Mouse (Mus musculus) heart, embryonic 16.5 days (tissue): Measurements from ENCODE around the gene Crabp2. TPM values are rescaled to one million over a fixed set of nuclear protein-coding genes. Genes with fewer than 3 reads are reported as not detected.

Experiments used
- ATAC-seq: fragments of 200-750 bp; cut with Nextera tagmentation; replicated peaks from 2 replicates; pipeline ENCODE4 v1.8.0; 2017; ENCODE audit warnings: moderate number of reproducible peaks; ENCODE audit not compliant: insufficient read depth, low FRiP score; ENCODE audit errors: extremely low read depth
- H3K27ac ChIP-seq: fragments of 300-500 bp; sonication (generic); 2 replicates; pipeline ENCODE4 v1.5.1; 2014; ENCODE audit warnings: mild to moderate bottlenecking, low read length, control low read depth, moderate library complexity
- H3K27me3 ChIP-seq: fragments of 300-500 bp; sonication (generic); 2 replicates; pipeline ENCODE4 v1.6.1; 2014; ENCODE audit warnings: low read length, mixed read lengths; ENCODE audit not compliant: control insufficient read depth, insufficient read depth
- H3K36me3 ChIP-seq: fragments of 300-500 bp; sonication (generic); 2 replicates; pipeline ENCODE4 v1.6.1; 2014; ENCODE audit not compliant: control insufficient read depth, insufficient read depth
- H3K4me1 ChIP-seq: fragments of 300-500 bp; sonication (generic); 2 replicates; pipeline ENCODE4 v1.6.1; 2014; ENCODE audit warnings: low read length, mixed read lengths; ENCODE audit not compliant: control insufficient read depth, insufficient read depth
- H3K4me2 ChIP-seq: fragments of 300-500 bp; sonication (generic); 2 replicates; pipeline ENCODE4 v1.6.1; 2014; ENCODE audit warnings: low read depth, mild to moderate bottlenecking, control low read depth, low read length
- H3K4me3 ChIP-seq: fragments of 300-500 bp; sonication (generic); 2 replicates; pipeline ENCODE4 v1.5.1; 2014; ENCODE audit warnings: mild to moderate bottlenecking, control low read depth, low read length
- H3K9ac ChIP-seq: fragments of 300-500 bp; sonication (generic); 2 replicates; pipeline ENCODE4 v1.6.1; 2014; ENCODE audit warnings: low read length, control low read depth
- H3K9me3 ChIP-seq: fragments of 300-500 bp; sonication (generic); replicated peaks from 2 replicates; pipeline ENCODE4 v1.6.1; 2016; ENCODE audit warnings: low read length; ENCODE audit not compliant: control insufficient read depth
- WGBS: fragments of 180-500 bp; shearing (Covaris S2); extraction: QIAGEN DNeasy Blood & Tissue Kit; methylation state at CpG from one replicate; pipeline ENCODE4 v1.1.7; 2014; 5-methylcytosine and 5-hydroxymethylcytosine counted together
- polyA plus RNA-seq: library from polyadenylated mRNA; unstranded; fragments of >200 nt; fragmentation: Nextera tagmentation; extraction: Ambion mirVana; gene quantifications from 2 replicates; pipeline ENCODE4 v1.2.1, GENCODE M21; 2015

The Crabp2 gene
- polyA plus RNA-seq, 1 experiment from 2014 or later = 10.1 TPM

GRCm38 (mm10) chr3:87906981-87907857, 41.2 kb upstream of the Crabp2 start:
- Histone ChIP-seq H3K4me3 (peak overlapping the region; percentile 77), H3K27ac (peak overlapping the region; percentile 96), H3K27me3 (no peaks in the 10 kb centered on the region), H3K9ac (peak overlapping the region; percentile 91), H3K4me1 (peaks cover 32% of the 10 kb centered on the region), H3K4me2 (peak overlapping the region; percentile 93), H3K9me3 (no peaks in the 10 kb centered on the region), H3K36me3 (no peaks in the 10 kb centered on the region)
- no peak for ATAC-seq
- 0% methylated on average over 27 of the region's 27 CpGs for WGBS

GRCm38 (mm10) chr3:87907906-87908305, 40.6 kb upstream of the Crabp2 start:
- WGBS = 6% methylated on average over 1 of the region's 1 CpGs

GRCm38 (mm10) chr3:87909381-87909780, 39.1 kb upstream of the Crabp2 start:
- Histone ChIP-seq H3K4me3 (no peak overlapping the region), H3K9me3 (no peaks in the 10 kb centered on the region), H3K4me1 (peaks cover 32% of the 10 kb centered on the region), H3K9ac (peak overlapping the region; percentile 65; the same call in 1 of the 2 replicates), H3K27ac (peak overlapping the region; percentile 86), H3K27me3 (no peaks in the 10 kb centered on the region), H3K36me3 (peaks cover 12% of the 10 kb centered on the region), H3K4me2 (peak overlapping the region; percentile 73; the same call in 1 of the 2 replicates)
- no peak for ATAC-seq
- WGBS = 98% methylated on average over 2 of the region's 2 CpGs

More at GRCm38 (mm10) chr3:87907906-87908305, 40.6 kb upstream of the Crabp2 start:
- Histone ChIP-seq H3K4me2 (peak overlapping the region; percentile 93), H3K4me1 (peaks cover 32% of the 10 kb centered on the region), H3K36me3 (no peaks in the 10 kb centered on the region), H3K27me3 (no peaks in the 10 kb centered on the region), H3K27ac (peak overlapping the region; percentile 96), H3K9me3 (no peaks in the 10 kb centered on the region), H3K9ac (peak overlapping the region; percentile 91), H3K4me3 (peak overlapping the region; percentile 77)
- ATAC-seq = no peak

GRCm38 (mm10) chr3:87909874-87910273, 38.6 kb upstream of the Crabp2 start:
- peaks cover 32% of the 10 kb centered on the region for H3K4me1 ChIP-seq
- WGBS = 24% methylated on average over 4 of the region's 4 CpGs
- ATAC-seq = no peak
- H3K4me3 ChIP-seq = peak overlapping the region; percentile 54
- H3K4me2 ChIP-seq = peak overlapping the region; percentile 73
- H3K9ac ChIP-seq = peak overlapping the region; percentile 65
- H3K27me3 ChIP-seq = no peaks in the 10 kb centered on the region
- peaks cover 15% of the 10 kb centered on the region for H3K36me3 ChIP-seq
- peak overlapping the region; percentile 86 for H3K27ac ChIP-seq
- no peaks in the 10 kb centered on the region for H3K9me3 ChIP-seq

GRCm38 (mm10) chr3:87910573-87911141, 37.8 kb upstream of the Crabp2 start:
- H3K27ac ChIP-seq = peak overlapping the region; percentile 86
- peak overlapping the region; percentile 73 for H3K4me2 ChIP-seq
- H3K4me1 ChIP-seq = peaks cover 32% of the 10 kb centered on the region
- H3K27me3 ChIP-seq = no peaks in the 10 kb centered on the region
- H3K9ac ChIP-seq = peak overlapping the region; percentile 65
- H3K36me3 ChIP-seq = peaks cover 23% of the 10 kb centered on the region
- 10% methylated on average over 12 of the region's 12 CpGs for WGBS
- ATAC-seq = peak; percentile 13; the same call in 1 of the 2 replicates
- H3K4me3 ChIP-seq = peak overlapping the region; percentile 54
- H3K9me3 ChIP-seq = no peaks in the 10 kb centered on the region

- Histone ChIP-seq H3K9ac (no peak overlapping the region), H3K27me3 (no peaks in the 10 kb centered on the region), H3K36me3 (peaks cover 35% of the 10 kb centered on the region), H3K4me1 (peaks cover 23% of the 10 kb centered on the region), H3K9me3 (no peaks in the 10 kb centered on the region), H3K4me2 (no peak overlapping the region), H3K4me3 (no peak overlapping the region), H3K27ac (no peak overlapping the region)
- 77% methylated on average over 7 of the region's 7 CpGs for WGBS
- no peak for ATAC-seq
Measured at GRCm38 (mm10) chr3:87913491-87913890, 35.0 kb upstream of the Crabp2 start.

- H3K9ac ChIP-seq = no peak overlapping the region
- H3K4me1 ChIP-seq = peaks cover 19% of the 10 kb centered on the region
- no peak overlapping the region for H3K4me3 ChIP-seq
- H3K27me3 ChIP-seq = no peaks in the 10 kb centered on the region
- ATAC-seq = no peak
- 92% methylated on average over 10 of the region's 10 CpGs for WGBS
- H3K27ac ChIP-seq = no peak overlapping the region
- no peak overlapping the region for H3K4me2 ChIP-seq
- no peaks in the 10 kb centered on the region for H3K9me3 ChIP-seq
- peaks cover 35% of the 10 kb centered on the region for H3K36me3 ChIP-seq
Measured at GRCm38 (mm10) chr3:87913891-87914290, 34.6 kb upstream of the Crabp2 start.

GRCm38 (mm10) chr3:87916990-87917389, 31.5 kb upstream of the Crabp2 start:
- Histone ChIP-seq H3K4me1 (peaks cover 4% of the 10 kb centered on the region), H3K4me2 (no peak overlapping the region), H3K4me3 (no peak overlapping the region), H3K27ac (no peak overlapping the region), H3K27me3 (no peaks in the 10 kb centered on the region), H3K9me3 (no peaks in the 10 kb centered on the region), H3K9ac (no peak overlapping the region), H3K36me3 (peaks cover 38% of the 10 kb centered on the region)
- ATAC-seq = no peak
- WGBS = 92% methylated on average over 1 of the region's 1 CpGs

GRCm38 (mm10) chr3:87918551-87918950, 29.9 kb upstream of the Crabp2 start:
- no peak overlapping the region for H3K4me3 ChIP-seq
- peak overlapping the region; percentile 84 for H3K4me2 ChIP-seq
- H3K27ac ChIP-seq = no peak overlapping the region; the same call in 1 of the 2 replicates

More at GRCm38 (mm10) chr3:87918551-87918950, 29.9 kb upstream of the Crabp2 start:
- WGBS = 98% methylated on average over 1 of the region's 1 CpGs
- Histone ChIP-seq H3K4me1 (peaks cover 4% of the 10 kb centered on the region), H3K9me3 (no peaks in the 10 kb centered on the region), H3K9ac (no peak overlapping the region), H3K27me3 (no peaks in the 10 kb centered on the region), H3K36me3 (peaks cover 41% of the 10 kb centered on the region)
- no peak for ATAC-seq
